Mouse (Mus musculus) G1E (cell line): ENCODE measurements around the gene Nkx2-5.

Source experiments
- CTCF ChIP-seq: IDR thresholded peaks from 2 replicates; pipeline ENCODE4 v1.5.1; 2012; ENCODE audit warnings: low read depth, low read length, inconsistent platforms, mixed read lengths
- GATA1 ChIP-seq: IDR thresholded peaks from 2 replicates; pipeline ENCODE4 v1.6.1; 2012; ENCODE audit warnings: borderline replicate concordance, low read length, inconsistent platforms, mixed read lengths
- POLR2AphosphoS5 ChIP-seq: IDR thresholded peaks from 2 replicates; pipeline ENCODE4 v1.6.1; 2012; ENCODE audit warnings: low read depth, low read length, inconsistent platforms; ENCODE audit not compliant: insufficient replicate concordance
- TAL1 ChIP-seq: conservative IDR thresholded peaks from 2 replicates; pipeline ENCODE4 v1.6.1; 2012; ENCODE audit warnings: low read depth, low read length, inconsistent platforms, mixed read lengths

- TF ChIP-seq CTCF (no peak), POLR2AphosphoS5 (no peak), TAL1 (no peak), GATA1 (no peak)
These were observed 33.1 kb upstream of the Nkx2-5 start for GRCm38 (mm10) chr17:26877927-26878326.
